Mouse (Mus musculus) intestine, embryonic 14.5 days (tissue): ENCODE measurements around the gene Frmd4a. TPM values are rescaled to one million over a fixed set of nuclear protein-coding genes. Genes with fewer than 3 reads are reported as not detected.

ENCODE experiments used
- ATAC-seq: fragments of 200-750 bp; cut with Nextera tagmentation; replicated peaks from 2 replicates; pipeline ENCODE4 v1.8.0; 2017; ENCODE audit warnings: low read depth, moderate number of reproducible peaks, moderate TSS enrichment, moderate library complexity; ENCODE audit not compliant: low FRiP score, low TSS enrichment
- DNase-seq: peaks from one replicate; pipeline ENCODE4 v3.0.0-alpha.2; 2018; ENCODE audit warnings: low spot score
- H3K27ac ChIP-seq: fragments of 300-500 bp; sonication (generic); 2 replicates; pipeline ENCODE4 v1.5.1; 2014; ENCODE audit warnings: low read depth, mild to moderate bottlenecking, control low read depth
- H3K27me3 ChIP-seq: fragments of 300-500 bp; sonication (generic); replicated peaks from 2 replicates; pipeline ENCODE4 v1.6.1; 2014; ENCODE audit warnings: low read length, control low read depth; ENCODE audit not compliant: control insufficient read depth, insufficient read depth
- H3K36me3 ChIP-seq: fragments of 300-500 bp; sonication (generic); 2 replicates; pipeline ENCODE4 v1.6.1; 2014; ENCODE audit warnings: low read length, control low read depth; ENCODE audit not compliant: control insufficient read depth, insufficient read depth
- H3K4me1 ChIP-seq: fragments of 300-500 bp; sonication (generic); replicated peaks from 2 replicates; pipeline ENCODE4 v1.6.1; 2014; ENCODE audit warnings: low read length, control low read depth, mixed read lengths; ENCODE audit not compliant: control insufficient read depth, insufficient read depth
- H3K4me2 ChIP-seq: fragments of 300-500 bp; sonication (generic); 2 replicates; pipeline ENCODE4 v1.6.1; 2014; ENCODE audit warnings: low read length
- H3K4me3 ChIP-seq: fragments of 300-500 bp; sonication (generic); 2 replicates; pipeline ENCODE4 v1.5.1; 2014; ENCODE audit warnings: low read depth, low read length, control low read depth, mixed read lengths
- H3K9ac ChIP-seq: fragments of 300-500 bp; sonication (generic); 2 replicates; pipeline ENCODE4 v1.6.1; 2014; ENCODE audit warnings: mild to moderate bottlenecking, low read length
- H3K9me3 ChIP-seq: fragments of 300-500 bp; sonication (generic); 2 replicates; pipeline ENCODE4 v1.6.1; 2016; ENCODE audit warnings: low read length, control low read depth; ENCODE audit not compliant: control insufficient read depth
- WGBS: fragments of 180-500 bp; shearing (Covaris S2); extraction: QIAGEN DNeasy Blood & Tissue Kit; methylation state at CpG from one replicate; pipeline ENCODE4 v1.1.7; 2014; 5-methylcytosine and 5-hydroxymethylcytosine counted together
- polyA plus RNA-seq: library from polyadenylated mRNA; unstranded; fragments of >200 nt; fragmentation: Nextera tagmentation; extraction: Ambion mirVana; gene quantifications from 2 replicates; pipeline ENCODE4 v1.2.1, GENCODE M21; 2014

Frmd4a gene
- polyA plus RNA-seq, 1 experiment from 2014 or later, result 28.8 TPM

GRCm38 (mm10) chr2:4575975-4576374 is 558.5 kb downstream of the Frmd4a start:
- Histone ChIP-seq H3K4me3 (no peak overlapping the region), H3K9me3 (no peaks in the 10 kb centered on the region), H3K9ac (no peak overlapping the region), H3K36me3 (peaks cover 67% of the 10 kb centered on the region), H3K4me1 (peaks cover 14% of the 10 kb centered on the region; the same call in 1 of the 2 replicates), H3K27me3 (no peaks in the 10 kb centered on the region), H3K27ac (no peak overlapping the region), H3K4me2 (no peak overlapping the region)
- DNase-seq (no peak), ATAC-seq (no peak)
- WGBS, result 66% methylated on average over 7 of the region's 7 CpGs

- ATAC-seq (no peak), DNase-seq (no peak)
- H3K4me2 ChIP-seq, result no peak overlapping the region
- no peaks in the 10 kb centered on the region for H3K9me3 ChIP-seq
- no peak overlapping the region for H3K9ac ChIP-seq
- H3K27ac ChIP-seq, result no peak overlapping the region; the same call in 1 of the 2 replicates
- no peaks in the 10 kb centered on the region for H3K27me3 ChIP-seq
- WGBS, result 72% methylated on average over 5 of the region's 5 CpGs
- peaks cover 12% of the 10 kb centered on the region; the same call in 1 of the 2 replicates for H3K4me1 ChIP-seq
- H3K36me3 ChIP-seq, result peaks cover 60% of the 10 kb centered on the region
- no peak overlapping the region for H3K4me3 ChIP-seq
Observed at GRCm38 (mm10) chr2:4578291-4578690, 560.8 kb downstream of the Frmd4a start.

- peak overlapping the region; percentile 65 for H3K27ac ChIP-seq
- no peak overlapping the region for H3K9ac ChIP-seq
- H3K9me3 ChIP-seq, result no peaks in the 10 kb centered on the region
- WGBS, result 62% methylated on average over 8 of the region's 8 CpGs
- DNase-seq, result no peak
- peaks cover 12% of the 10 kb centered on the region for H3K4me1 ChIP-seq
- H3K4me2 ChIP-seq, result no peak overlapping the region
- no peak overlapping the region for H3K4me3 ChIP-seq
- no peaks in the 10 kb centered on the region for H3K27me3 ChIP-seq
- H3K36me3 ChIP-seq, result peaks cover 51% of the 10 kb centered on the region
- ATAC-seq, result no peak
Observed at GRCm38 (mm10) chr2:4579357-4580068, 562.0 kb downstream of the Frmd4a start.

GRCm38 (mm10) chr2:4580666-4581065 is 563.1 kb downstream of the Frmd4a start:
- peaks cover 12% of the 10 kb centered on the region for H3K4me1 ChIP-seq
- 85% methylated on average over 6 of the region's 6 CpGs for WGBS

GRCm38 (mm10) chr2:4582930-4583329 is 565.4 kb downstream of the Frmd4a start:
- H3K9ac ChIP-seq, result no peak overlapping the region
- peaks cover 46% of the 10 kb centered on the region for H3K36me3 ChIP-seq
- DNase-seq (no peak), ATAC-seq (no peak)
- no peaks in the 10 kb centered on the region for H3K9me3 ChIP-seq
- peaks cover 29% of the 10 kb centered on the region for H3K4me1 ChIP-seq
- H3K4me2 ChIP-seq, result no peak overlapping the region
- no peak overlapping the region for H3K4me3 ChIP-seq
- 72% methylated on average over 2 of the region's 2 CpGs for WGBS
- H3K27me3 ChIP-seq, result no peaks in the 10 kb centered on the region
- no peak overlapping the region for H3K27ac ChIP-seq

More at GRCm38 (mm10) chr2:4580666-4581065, 563.1 kb downstream of the Frmd4a start:
- no peak for DNase-seq
- no peaks in the 10 kb centered on the region for H3K9me3 ChIP-seq
- ATAC-seq, result no peak
- no peaks in the 10 kb centered on the region for H3K27me3 ChIP-seq
- H3K9ac ChIP-seq, result no peak overlapping the region
- H3K27ac ChIP-seq, result no peak overlapping the region
- no peak overlapping the region for H3K4me2 ChIP-seq
- H3K36me3 ChIP-seq, result peaks cover 39% of the 10 kb centered on the region
- H3K4me3 ChIP-seq, result no peak overlapping the region

- Histone ChIP-seq H3K9ac (no peak overlapping the region), H3K36me3 (peaks cover 45% of the 10 kb centered on the region), H3K27ac (no peak overlapping the region), H3K4me3 (no peak overlapping the region), H3K9me3 (no peaks in the 10 kb centered on the region), H3K4me2 (no peak overlapping the region), H3K4me1 (peaks cover 31% of the 10 kb centered on the region), H3K27me3 (no peaks in the 10 kb centered on the region)
- ATAC-seq (no peak), DNase-seq (no peak)
- 78% methylated on average over 5 of the region's 5 CpGs for WGBS
Observed at GRCm38 (mm10) chr2:4584252-4584651, 566.7 kb downstream of the Frmd4a start.

GRCm38 (mm10) chr2:4586245-4586644 is 568.7 kb downstream of the Frmd4a start:
- no peak for DNase-seq
- H3K4me2 ChIP-seq, result no peak overlapping the region
- 46% methylated on average over 11 of the region's 11 CpGs for WGBS
- H3K9ac ChIP-seq, result no peak overlapping the region
- no peak overlapping the region for H3K4me3 ChIP-seq
- H3K36me3 ChIP-seq, result peaks cover 51% of the 10 kb centered on the region
- peak overlapping the region; percentile 38; the same call in 1 of the 2 replicates for H3K27ac ChIP-seq
- no peaks in the 10 kb centered on the region for H3K27me3 ChIP-seq
- H3K4me1 ChIP-seq, result peaks cover 30% of the 10 kb centered on the region
- H3K9me3 ChIP-seq, result no peaks in the 10 kb centered on the region
- no peak for ATAC-seq

- Histone ChIP-seq H3K9me3 (no peaks in the 10 kb centered on the region), H3K36me3 (peaks cover 58% of the 10 kb centered on the region), H3K27me3 (no peaks in the 10 kb centered on the region), H3K4me2 (no peak overlapping the region), H3K9ac (no peak overlapping the region), H3K4me1 (peaks cover 30% of the 10 kb centered on the region), H3K27ac (peak overlapping the region; percentile 60; the same call in 1 of the 2 replicates), H3K4me3 (no peak overlapping the region)
- WGBS, result 29% methylated on average over 13 of the region's 13 CpGs
- ATAC-seq (peak; percentile 45; the same call in 1 of the 2 replicates), DNase-seq (peak; percentile 63)
Observed at GRCm38 (mm10) chr2:4587685-4588409, 570.3 kb downstream of the Frmd4a start.
